Mouse (Mus musculus) MEL-GATA-1-ER (cell line): ENCODE results near the gene Ctsq.
"Not testable (repeated sequence)": the region's sequence is repeated elsewhere in the genome, so short reads cannot be mapped to it uniquely, and the experiment has no call there.

ENCODE experiments used
- DNase-seq: peaks from one replicate; pipeline ENCODE4 v3.0.0-alpha.2; 2012; ENCODE audit warnings: low read depth; ENCODE audit errors: extremely low read depth

Ctsq gene

GRCm38 (mm10) chr13:61040531-61040930 lies at the start of gene Ctsq:
Gene Ctsq, minus strand, starts transcription at chr13:61040631.
- no peak for DNase-seq

GRCm38 (mm10) chr13:61022785-61023184 lies 17.6 kb downstream of the Ctsq start:
- peak; percentile 94 for DNase-seq

DNA sequence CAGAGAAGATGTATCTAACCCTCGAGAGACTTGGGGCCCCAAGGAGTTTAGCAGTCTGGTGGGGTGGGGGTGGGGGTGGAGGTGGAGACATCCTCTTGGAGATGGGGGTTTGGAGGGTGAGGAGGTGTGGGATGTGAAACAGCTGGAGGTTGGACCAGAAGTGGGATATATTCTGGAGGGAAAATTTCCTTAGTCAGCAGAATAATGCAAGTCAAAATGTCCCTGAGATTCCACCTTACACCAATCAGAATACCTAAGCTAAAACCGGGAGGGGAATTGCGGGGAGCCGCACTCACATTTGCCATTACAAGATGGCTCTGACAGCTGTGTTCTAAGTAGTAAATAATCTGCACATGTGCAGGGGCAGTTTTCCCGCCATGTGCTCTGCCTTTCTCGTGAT lies 18.6 kb downstream of the Ctsq start:
- DNase-seq: no peak

GRCm38 (mm10) chr13:61010171-61010570 lies 30.3 kb downstream of the Ctsq start:
- peak; percentile 94 for DNase-seq

DNA sequence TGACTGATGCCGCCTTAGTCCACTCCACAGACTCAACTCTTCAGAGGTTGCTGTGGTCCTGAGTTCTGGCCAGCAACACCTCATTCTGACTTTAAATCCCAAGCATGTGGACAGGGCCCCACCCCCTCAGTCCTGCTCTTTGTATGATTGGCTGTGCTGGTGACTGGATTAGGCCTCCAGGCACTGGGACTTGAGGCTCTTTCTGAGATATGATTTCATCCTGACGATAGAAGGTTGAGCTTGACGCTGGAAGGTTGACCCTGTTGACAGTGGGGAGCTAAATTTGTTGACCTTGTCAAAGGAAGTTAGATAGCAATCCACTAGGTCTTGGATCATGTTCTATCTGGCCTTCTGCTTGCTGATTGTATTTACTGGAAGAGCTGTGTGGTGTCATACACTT lies 34.6 kb downstream of the Ctsq start, which contains the start of gene Ctsj:
Gene Ctsj (minus strand): TSS at position 101 of the 400 bp plus-strand sequence.
- no peak for DNase-seq

- no peak for DNase-seq
Measured at GRCm38 (mm10) chr13:60997600-60997999, 42.8 kb downstream of the Ctsq start.

DNA sequence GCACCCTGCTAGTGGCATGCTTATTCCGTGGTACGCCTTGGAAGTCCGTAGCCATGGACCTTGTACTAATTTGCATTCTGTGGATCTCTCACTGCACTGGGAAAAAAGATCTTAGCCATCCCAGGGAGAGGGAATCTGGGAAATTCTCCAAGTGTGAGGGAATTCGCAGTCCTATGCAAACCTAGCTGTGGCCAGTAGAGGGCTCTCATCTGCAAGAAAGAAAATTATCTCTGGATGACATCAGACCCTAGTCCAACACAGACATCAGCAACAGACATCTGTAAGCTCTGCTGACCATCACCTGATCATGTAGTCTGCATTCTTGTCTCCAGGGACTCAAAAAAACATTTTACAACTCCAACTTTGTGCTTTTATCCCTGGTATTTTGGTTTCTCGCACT lies 53.5 kb downstream of the Ctsq start:
- DNase-seq: not testable (repeated sequence)
